Mouse (Mus musculus) layer of hippocampus, adult 11-12 months (tissue): ENCODE results near the gene Rnf5.

Experiments
- DNase-seq: peaks from one replicate; pipeline ENCODE4 v3.0.0; 2022; ENCODE audit warnings: low spot score

Rnf5 gene

DNA sequence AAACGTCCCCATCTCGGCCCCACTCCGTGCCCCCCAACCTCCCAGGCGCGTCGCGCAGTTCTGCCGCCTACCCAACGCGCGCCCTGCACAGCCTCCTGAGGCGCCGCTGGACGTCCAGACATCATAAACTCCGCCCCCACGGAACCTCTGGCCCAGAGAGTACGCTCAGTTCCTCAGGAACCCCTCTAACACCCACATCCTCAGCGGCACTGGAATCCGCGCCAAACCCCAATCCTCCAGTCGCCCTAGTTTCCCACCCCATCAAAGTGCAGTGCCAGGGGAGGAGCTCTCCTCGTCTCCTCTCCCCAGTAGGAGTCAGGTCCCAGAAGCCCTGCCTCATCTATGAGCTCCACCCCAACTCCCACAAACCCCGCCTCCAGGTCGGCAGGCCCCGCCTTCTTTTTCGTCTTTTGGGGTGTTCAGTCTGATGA, 28.8 kb upstream of the Rnf5 start:
- DNase-seq, result peak; percentile 89

DNA sequence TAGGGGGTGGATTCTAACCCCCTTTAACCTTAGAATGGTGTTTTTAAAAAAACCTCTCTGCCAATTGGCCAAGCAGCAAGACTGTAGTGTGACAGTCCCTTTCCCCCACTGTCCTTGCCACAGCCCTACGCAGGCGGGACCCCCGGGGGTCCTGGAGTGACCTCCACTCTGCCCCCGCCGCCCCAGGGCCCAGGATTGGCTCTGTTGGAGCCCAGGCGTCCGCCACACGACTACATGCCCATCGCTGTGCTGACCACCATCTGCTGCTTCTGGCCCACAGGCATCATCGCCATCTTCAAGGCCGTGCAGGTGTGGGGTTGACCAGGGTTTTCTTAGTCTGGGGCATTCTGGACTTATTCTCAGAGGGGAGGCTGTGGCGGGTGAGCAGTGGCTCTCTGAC, 28.2 kb upstream of the Rnf5 start:
- no peak for DNase-seq

DNA sequence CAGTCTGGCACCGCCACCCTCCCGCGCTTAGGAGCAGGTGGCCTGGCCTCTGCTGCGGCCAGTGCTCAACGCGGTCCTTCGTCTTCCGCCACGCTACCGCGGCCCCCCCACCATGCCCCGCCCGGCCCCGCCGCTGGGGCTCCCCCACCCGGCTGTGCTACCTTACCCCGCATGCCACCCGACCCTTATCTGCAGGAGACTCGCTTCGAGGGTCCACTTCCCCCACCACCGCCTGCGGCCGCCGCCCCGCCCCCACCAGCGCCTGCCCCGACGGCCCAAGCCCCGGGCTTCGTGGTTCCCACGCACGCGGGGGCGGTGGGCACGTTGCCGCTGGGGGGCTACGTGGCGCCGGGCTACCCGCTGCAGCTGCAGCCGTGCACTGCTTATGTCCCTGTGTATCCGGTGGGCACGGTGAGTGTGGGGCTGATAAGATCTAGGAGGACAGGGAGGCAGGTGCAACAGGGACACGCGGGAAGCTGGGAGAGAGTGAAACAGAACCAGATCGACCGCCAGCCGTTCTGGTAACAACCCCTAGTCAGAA, 27.3 kb upstream of the Rnf5 start:
- DNase-seq, result no peak

DNA sequence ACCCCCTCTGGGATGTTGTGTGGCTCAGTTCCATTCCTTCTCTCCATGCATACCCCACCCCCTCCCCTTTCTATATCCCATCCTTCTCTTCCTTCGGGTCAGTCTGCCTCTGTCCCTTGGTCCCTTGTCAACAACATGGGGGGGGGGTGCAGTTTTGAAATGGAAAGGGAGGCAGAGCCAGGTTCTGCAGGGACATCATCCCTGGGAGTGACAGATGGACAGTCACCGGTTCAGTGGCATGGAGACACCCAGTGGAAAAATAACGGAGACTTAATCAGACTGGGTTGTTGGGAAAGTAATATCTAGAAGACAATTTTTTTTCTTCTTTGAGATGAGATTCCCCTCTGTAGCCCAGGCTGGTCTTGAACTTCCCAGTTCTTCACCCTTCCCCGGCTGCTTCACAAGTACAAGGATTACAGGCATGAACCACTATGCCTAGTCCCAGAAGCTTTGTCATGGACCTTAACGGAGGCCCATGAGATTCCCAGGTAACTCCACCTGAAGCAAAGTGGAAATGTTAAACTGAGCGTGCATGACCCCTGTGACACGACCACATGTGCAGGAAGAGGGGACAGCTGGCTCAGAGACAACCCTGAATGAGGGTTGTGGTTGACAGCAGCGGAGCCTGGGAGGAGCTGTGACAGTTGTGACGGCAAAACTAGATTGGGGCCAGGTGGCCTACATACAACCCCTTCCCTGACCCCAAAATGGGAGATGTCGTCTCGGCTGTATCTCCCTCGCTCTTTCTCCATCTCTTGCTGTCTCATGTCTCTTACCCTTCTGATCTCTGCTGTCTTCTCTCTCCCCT, 26.5 kb upstream of the Rnf5 start:
- DNase-seq, result no peak

DNA sequence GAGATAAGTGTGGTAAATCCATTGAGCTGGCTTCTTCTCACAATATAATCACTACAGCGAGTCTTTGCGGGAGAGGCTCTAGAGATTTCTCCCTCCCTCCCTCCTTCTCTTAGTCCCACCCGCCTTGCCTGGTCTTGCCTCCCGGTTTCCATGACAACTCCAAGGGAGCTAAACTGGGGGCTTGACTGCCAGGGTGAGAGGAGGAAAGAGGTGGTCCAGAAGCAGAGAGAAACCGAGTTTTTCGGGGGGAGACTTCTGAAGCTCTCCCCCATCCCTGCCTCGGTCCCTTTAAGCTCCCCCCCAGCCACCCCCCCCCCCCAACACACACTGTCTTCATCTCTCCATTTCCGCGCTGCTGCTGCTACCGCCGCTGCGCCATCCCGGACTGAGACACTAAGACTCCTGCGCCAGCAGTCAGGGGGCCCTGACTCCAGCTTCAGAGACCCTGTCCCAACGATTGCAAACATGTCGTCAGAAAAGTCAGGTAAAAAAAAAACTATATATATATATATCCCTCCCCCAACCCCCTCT, 25.8 kb upstream of the Rnf5 start, which contains the start of gene Prrt1:
Gene Prrt1 (plus strand): TSS at position 313 of the 531 bp plus-strand sequence.
- DNase-seq, result no peak

DNA sequence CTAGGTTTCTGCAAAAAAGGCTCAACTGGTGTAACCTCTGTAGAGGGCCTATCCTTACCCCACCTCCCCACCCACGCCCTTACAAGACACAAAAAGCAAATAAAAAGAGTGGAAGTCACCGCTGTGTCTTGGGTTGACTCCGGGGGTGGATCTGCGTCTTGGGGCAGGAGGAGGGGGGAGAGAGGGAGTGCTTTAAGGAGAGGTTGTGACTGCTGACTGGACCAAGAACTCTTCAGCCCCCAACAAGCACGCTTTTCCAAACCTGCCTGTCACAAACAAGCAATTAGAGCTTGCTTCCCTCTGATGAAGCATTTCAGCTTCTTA, 25.1 kb upstream of the Rnf5 start:
- no peak for DNase-seq

DNA sequence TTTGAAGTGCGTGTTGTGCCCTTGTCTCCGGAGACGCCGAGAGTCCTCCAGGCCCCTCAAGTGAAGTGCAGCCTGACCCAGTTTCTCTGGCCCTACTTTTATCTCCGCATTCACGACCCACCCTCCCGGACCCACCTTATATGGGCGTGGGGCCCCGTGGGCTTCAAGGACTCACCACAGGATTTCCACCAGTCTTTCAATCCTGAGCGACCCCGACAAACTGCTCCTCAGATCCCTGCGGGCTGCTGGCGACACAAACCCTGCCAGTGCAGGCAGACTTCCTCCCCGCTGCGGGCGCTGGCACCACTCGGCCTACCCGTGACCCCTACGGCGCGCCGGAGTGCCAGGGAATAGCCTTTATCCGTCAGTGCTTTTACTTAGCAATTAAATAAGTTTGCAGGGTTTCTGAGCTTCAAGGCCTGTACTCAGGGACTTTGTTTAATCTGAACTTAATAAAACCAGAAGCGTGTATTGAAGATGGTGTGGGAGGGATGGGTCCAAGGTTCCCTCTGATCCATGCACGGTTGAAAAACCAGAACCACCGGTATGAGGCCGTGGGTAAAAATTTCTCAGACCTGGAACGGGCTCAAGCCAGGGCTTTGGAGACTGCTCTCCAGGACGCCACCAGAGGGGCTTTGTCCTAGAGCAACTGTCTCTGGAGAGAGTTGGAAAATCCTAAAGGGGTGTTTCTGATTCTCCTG, 24.6 kb upstream of the Rnf5 start, which contains the start of gene Ppt2:
Gene Ppt2 (minus strand): TSS at position 568 of the 701 bp plus-strand sequence.
- no peak for DNase-seq

DNA sequence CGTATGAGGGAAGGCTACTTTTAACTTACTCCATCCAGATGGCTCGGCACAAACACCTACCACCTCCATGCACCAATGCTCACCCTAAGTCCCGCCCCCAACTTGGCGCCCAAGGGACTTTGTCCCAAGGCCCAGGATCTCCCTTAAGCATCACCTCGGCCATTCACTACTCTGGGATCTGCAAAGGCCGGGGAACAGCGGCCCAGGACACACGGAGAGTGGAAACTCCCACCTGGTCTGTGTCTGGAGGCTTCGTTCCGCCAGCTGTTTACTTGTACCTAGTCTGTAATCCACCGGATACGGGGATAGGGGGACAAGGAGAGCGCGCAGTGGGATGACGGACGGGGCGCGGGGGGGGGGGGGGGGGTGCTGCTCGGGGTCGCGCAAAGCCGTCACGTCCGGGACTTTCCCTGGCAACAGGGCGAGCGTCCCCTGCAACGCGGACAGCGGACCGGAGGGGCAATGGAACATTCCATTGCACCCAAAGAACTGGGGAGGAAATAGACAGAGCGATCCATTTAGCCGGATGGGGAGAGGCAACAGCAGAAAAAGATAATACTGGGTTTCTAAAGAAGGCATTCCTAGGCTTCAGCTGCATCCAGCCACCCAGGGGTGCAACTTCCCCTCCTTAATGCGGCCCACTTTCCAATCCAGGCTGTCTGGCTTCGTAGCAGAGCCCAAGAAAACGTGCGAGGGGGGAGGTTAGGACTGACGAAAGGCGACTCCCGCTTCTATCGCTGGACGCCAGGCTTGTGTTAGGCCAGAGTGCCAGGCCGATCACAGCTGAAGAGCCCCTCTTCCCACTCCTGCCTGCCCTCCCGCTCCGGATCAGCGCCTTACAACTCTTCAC, 23.8 kb upstream of the Rnf5 start:
- DNase-seq, result peak; percentile 88

DNA sequence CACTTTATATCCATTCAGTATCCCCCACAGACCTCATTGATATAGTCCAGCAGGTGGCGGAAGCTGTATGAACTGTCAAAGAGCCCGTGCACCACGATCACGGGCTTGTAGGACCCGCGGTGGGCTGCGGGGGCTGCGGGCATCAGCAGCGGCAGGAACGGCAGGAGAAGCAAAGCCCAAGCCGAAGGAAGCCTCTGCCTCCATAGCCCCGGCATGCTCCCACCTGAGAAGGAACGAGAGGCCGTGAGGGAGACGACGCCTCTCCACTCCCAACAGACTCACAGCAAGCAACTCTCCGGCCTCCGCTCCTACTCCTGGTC, 23.2 kb upstream of the Rnf5 start:
- DNase-seq, result no peak

DNA sequence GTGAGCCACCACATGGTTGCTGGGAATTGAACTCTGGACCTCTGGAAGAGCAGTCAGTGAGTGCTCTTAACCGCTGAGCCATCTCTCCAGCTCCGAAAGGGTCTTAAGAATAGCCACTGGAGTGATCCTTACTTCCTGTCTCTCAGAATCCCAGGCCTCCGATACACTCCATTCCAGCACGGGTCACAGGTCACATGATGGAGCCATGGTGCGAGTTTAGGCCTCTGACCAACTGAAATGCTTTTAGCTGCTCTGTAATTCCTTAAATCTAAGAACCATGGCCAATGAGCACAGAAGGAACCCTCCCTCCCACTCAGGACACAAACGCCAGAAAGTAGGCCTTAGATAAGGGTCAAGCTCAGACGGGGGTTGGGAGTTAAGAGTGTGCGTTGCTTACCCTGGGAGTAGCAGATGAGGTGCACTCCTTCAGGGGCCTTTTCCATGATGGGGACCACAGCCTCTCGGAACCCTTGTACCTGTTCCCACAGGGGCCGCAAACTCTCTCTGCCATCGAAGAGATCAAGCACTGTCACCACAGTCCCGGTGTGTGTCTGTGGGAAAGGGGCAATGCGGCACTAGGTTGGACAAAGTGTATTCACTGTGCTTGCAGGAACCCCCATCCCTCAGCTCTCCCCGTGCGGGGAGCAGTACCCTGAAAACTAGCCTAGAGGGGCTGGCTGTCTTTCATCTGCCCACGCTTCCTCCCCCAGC, 22.7 kb upstream of the Rnf5 start:
- DNase-seq, result no peak

DNA sequence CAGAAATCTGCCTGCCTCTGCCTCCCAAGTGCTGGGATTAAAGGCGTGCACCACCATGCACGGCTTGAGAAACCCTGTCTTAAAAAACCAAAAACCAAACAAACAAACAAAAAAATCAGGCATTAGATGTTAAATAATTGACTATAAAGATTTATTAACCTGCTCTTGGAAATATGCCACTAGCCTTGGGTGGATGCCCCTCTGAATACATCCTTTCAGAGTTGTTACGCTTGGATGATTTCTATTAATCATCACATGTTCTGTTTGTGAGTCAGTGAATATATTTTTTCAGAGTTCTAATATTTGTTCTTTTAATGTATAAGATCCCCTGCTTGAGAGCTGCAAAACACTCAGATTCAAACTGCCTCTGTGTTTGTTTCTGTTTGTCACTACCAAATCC, 21.5 kb upstream of the Rnf5 start:
- no peak for DNase-seq

DNA sequence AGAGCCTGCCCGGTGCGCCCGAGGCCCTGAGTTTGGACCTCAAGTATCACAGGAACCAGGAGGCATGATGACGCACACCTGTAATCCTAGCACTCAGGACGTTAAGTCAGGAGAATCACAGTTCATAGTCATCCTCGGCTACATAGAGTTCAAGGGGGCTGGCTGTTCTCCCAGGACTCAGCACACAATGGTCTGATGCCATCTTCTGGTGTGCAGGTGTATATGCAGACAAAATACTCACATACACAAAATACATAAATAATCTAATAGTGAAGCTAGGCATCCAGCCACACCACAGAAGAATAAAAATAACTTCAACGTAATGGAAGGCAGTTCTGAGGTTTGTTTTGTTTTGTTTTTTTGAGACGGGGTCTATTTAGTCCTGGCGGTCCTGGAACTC, 19.7 kb upstream of the Rnf5 start:
- no peak for DNase-seq

DNA sequence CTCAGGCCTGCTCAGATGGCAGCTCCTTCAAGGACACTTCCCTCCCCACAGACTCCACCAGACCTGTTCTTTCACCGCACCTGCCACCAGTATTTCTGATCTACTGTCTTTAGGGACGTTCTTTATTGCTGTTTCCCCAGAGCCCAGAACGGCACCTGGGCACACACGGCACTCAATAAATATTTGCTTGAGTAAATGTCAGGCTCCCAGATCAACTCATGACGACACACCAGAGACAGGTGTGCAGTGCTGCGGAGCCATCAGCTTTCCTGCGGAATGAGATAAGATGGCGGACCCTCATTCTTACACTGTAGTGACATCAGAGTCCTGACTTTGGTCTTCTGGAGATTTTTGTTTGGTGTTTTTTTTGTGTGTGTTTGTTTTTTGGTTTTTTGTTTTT, 17.5 kb upstream of the Rnf5 start:
- DNase-seq, result no peak

DNA sequence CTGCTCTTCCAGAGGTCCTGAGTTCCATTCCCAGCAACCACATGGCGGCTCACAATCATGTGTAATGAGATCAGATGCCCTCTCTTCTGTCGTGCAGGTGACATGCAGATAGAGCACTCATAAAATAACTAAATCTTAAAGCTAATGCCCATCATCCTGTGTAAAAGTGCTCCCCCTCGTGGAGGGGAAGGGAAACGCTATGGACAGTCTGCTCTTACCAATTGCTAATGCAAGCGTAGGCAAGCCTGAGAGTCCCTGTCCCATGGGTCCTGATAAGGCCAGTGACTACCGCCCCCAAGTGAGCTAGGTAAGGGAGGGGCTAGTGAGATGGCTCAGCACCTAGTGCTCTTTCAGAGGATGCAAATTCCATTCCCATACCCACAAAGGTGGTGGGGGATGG, 15.5 kb upstream of the Rnf5 start:
- peak; percentile 77 for DNase-seq

DNA sequence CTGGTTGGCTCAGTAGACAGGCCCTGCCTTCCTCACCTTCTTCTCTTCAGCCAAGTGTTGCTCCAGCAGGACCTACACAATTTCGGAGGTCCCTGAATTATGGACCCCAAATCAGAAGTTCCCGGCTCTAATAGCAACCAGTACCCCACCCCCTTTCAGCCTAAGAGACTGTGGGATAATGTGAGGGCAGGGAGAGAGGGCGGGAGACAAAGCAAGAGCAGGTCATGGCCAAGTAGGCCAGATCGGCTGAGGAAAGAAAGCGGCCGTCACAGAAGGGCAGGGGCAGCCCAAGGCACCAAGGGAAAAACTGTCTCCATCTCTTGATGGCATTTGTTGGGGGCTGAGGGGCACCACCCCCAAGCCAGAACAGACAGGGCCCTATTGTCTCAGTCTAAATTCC, 12.4 kb upstream of the Rnf5 start, which contains the start of gene Egfl8:
Gene Egfl8 (minus strand): TSS at position 101 of the 400 bp plus-strand sequence.
- DNase-seq, result no peak

DNA sequence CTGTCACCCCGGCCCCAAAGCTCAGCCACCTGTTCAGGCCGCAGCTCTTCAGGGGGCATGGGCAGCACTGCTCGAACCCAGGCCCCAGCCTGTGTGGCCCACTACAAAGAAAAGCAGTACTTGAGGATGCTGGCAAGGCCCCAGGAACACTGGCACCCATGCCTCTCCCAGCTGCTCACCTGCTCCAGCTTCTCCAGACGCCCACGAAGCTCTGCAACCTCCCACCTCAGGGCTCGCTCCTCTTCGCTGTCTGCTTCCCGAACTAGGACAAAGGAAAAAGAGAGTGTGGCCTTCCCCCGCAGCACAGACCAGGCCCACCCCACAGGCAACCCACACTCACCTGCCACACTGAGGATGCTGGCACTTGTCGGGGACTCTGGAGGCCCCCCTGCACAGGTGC, 10.3 kb upstream of the Rnf5 start:
- DNase-seq, result no peak

DNA sequence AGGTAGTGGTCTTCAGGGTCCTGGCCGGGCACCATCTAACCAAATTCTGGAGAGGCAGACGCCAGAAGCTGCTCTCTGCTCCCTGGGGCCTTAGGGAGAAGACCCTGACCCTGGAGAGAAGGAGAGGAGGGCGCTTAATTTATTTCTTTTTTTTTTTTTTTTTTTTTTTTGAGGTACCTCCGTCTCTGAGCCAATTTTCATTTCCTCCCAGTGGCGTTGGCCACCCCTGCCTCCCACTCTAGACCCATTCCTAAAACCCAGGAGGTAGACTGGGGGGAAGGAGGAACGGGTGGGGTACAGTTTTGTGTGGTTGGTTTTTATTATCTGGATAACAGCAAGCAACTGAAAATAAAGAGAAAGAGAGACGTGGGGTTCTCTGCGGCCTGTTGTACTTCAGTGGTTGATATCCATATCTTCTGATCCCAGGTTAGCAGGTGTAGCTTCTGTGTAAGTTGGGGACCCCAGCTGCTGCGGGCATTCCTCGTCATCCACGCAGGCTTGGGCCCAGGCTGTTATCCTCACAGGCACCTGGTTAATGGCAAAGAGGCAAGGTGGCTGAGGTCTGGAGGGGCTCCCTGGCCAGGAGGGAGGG, 9.7 kb upstream of the Rnf5 start:
- DNase-seq, result no peak

DNA sequence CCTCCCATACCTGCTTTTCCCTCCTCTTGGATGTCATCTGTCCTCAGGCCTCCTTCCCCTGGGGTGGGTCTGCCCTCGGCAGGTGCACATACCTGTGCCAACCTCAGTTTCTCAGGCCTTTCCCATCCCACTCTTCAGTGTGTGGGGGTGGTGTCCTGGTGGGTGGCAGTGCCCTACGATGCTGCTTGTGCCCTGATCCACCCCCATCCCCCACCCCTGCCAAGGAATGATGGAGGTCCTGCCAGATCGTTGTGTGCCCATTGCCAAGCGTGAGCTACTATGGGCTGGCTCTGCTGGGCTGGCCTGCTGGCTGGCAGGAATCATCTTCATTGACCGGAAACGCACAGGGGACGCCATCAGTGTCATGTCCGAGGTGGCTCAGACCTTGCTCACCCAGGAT, 7.6 kb upstream of the Rnf5 start:
- no peak for DNase-seq

DNA sequence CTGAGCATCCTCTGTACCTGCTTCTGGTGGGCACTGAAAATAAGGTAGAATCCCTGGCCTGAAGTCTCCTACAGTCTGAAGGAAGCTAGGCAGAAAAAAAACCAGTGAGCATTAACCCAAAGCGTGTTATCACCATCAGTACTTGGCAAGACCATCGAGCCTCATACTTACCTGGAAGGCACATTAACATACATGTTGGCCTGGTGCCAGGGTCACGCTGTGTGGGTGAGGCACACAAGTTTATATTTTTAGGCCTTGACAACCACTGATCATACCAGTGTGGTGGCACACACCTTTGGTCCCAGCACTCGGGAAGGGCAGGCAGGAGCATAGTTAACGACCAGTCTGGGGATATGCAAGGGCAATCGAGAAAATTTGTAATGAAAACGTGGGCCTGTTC, 4.5 kb upstream of the Rnf5 start:
- no peak for DNase-seq

DNA sequence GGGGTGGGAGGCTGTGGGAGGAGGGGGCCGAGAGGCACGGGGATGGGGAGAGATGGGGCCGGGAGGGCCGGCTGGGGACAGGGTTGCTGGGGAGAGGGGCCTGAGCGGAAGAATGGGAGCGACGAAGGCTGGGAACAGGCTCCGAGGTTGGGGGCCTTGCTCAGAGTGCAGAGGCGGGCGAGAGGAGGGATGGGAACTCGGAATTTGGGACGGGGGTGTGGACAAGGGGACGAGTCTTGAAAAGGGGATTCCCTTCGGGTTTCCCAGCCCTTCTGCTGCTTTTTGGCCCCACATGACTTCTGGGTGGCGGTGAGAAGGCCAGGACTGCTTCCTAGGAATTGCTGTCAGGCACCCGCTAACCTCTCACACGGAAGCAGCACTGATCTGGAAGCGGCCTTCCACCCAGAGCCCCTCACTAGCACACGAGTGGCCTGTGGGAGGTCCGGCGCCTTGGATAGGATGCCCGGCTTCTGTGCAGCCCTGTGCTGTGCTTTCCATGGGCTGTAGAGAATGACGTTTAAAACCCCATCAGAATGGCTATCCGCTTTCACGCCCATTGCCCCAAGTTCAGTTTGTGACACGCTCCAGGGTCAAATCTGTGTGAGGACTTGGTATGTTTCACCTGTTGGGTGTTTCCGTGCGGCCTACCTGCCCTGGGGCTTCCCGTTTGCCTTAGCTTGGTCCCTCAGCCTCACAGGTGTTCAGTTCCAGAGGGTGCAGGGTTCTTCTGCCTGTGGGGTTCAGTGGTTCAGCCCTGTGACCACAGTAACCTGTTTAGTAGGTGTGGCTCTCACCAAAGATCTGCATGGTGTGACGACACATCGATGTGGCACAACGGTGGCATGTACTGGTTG, 2.9 kb upstream of the Rnf5 start:
- no peak for DNase-seq
